Mouse (Mus musculus): ENCODE data around the gene Olfml2b. TPM values are rescaled to one million over a fixed set of nuclear protein-coding genes. Genes with fewer than 3 reads are reported as not detected.

Gene Olfml2b
- total RNA-seq, 2 experiments from 2014 or later = 11.8 to 14.8 TPM

GRCm38 (mm10) chr1:170646606-170647287 lies 2.4 kb downstream of the Olfml2b start:
- no peak for DNase-seq

GRCm38 (mm10) chr1:170647381-170647780 lies 3.0 kb downstream of the Olfml2b start:
- DNase-seq = no peak

GRCm38 (mm10) chr1:170647971-170648514 lies 3.7 kb downstream of the Olfml2b start:
- DNase-seq = no peak

GRCm38 (mm10) chr1:170651046-170651723 lies 6.9 kb downstream of the Olfml2b start:
- DNase-seq = peak; percentile 38 to 53

- DNase-seq = peak; percentile 46 to 67
These were observed 7.8 kb downstream of the Olfml2b start for GRCm38 (mm10) chr1:170651989-170652740.

- peak in 1 of 2 experiments; percentile 71 for DNase-seq
These were observed 11.1 kb downstream of the Olfml2b start for GRCm38 (mm10) chr1:170655280-170655917.

- DNase-seq = no peak
These were observed 12.3 kb downstream of the Olfml2b start for GRCm38 (mm10) chr1:170656518-170657227.

- no peak for DNase-seq
These were observed 12.8 kb downstream of the Olfml2b start for GRCm38 (mm10) chr1:170657228-170657521.

GRCm38 (mm10) chr1:170657643-170658314 lies 13.4 kb downstream of the Olfml2b start:
- DNase-seq = no peak

- no peak for DNase-seq
These were observed 14.9 kb downstream of the Olfml2b start for GRCm38 (mm10) chr1:170659260-170659659.

GRCm38 (mm10) chr1:170664620-170665185 lies 20.4 kb downstream of the Olfml2b start:
- no peak for DNase-seq

GRCm38 (mm10) chr1:170665200-170665599 lies 20.9 kb downstream of the Olfml2b start:
- no peak for DNase-seq

GRCm38 (mm10) chr1:170674184-170674775 lies 29.9 kb downstream of the Olfml2b start:
- DNase-seq = peak in 1 of 2 experiments; percentile 52

- peak in 1 of 2 experiments; percentile 34 for DNase-seq
These were observed 33.3 kb downstream of the Olfml2b start for GRCm38 (mm10) chr1:170677681-170678080.

GRCm38 (mm10) chr1:170678861-170679260 lies 34.5 kb downstream of the Olfml2b start:
- no peak for DNase-seq

- DNase-seq = no peak
These were observed 35.3 kb downstream of the Olfml2b start for GRCm38 (mm10) chr1:170679624-170680023.

GRCm38 (mm10) chr1:170683863-170684262 lies 39.5 kb downstream of the Olfml2b start:
- no peak for DNase-seq

GRCm38 (mm10) chr1:170689773-170690172 lies 45.4 kb downstream of the Olfml2b start:
- no peak for DNase-seq

GRCm38 (mm10) chr1:170691301-170691700 lies 47.0 kb downstream of the Olfml2b start:
- DNase-seq = peak; percentile 36 to 37

- peak; percentile 81 to 90 for DNase-seq
These were observed 50.5 kb downstream of the Olfml2b start for GRCm38 (mm10) chr1:170694821-170695291.

Data from heart, adult 18-20 months (tissue).